Mouse (Mus musculus) T-helper 2 cell (primary cell): ENCODE data around the gene Polr3h.
"Not testable (repeated sequence)": the region's sequence is repeated elsewhere in the genome, so short reads cannot be mapped to it uniquely, and the experiment has no call there.

Experiments
- in situ Hi-C: fragments of 300-600 bp; cut with MboI, MseI; formaldehyde crosslinking; loops from one replicate; pipeline ENCODE4 v1.15.1; 2025; ENCODE audit warnings: high pct_unique_total_duplicates

Polr3h gene

DNA sequence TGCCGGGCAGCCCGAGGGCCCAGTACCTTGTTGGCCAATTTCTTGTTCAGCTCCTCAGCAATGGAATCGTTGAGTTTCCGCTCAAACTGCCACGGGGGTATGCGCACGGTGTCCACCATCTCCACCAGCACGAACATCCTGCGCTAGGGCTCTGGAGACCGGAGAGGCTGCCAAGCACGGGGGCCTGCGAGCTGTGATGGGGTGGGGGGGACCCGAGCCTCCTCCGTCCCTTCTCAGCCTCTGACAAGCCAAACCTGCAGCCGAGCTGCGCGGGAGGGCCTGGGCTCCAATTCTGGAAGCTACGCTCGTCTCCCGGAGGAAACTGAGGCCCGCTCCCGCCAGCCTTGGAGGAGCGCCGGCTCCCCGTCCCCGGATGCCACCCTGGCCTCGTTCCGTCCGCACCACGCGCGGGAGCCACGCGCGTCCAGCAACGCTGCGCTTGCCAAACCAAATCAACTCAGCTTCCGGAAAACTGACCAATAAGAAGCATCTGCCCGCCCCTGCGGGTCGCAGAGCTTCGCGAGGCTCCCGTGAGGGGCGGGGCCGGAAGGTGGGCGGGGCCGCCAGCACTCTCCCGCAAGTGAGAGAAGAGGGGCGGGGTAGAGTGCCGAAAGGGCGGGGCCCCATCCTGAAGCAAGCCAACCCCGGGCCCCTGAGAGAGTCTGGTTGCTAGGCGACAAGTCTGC is at the start of gene Polr3h:
Polr3h (minus strand) TSS at position 481 of the 686 bp plus-strand sequence.
- in situ Hi-C loops = no loop called here

DNA sequence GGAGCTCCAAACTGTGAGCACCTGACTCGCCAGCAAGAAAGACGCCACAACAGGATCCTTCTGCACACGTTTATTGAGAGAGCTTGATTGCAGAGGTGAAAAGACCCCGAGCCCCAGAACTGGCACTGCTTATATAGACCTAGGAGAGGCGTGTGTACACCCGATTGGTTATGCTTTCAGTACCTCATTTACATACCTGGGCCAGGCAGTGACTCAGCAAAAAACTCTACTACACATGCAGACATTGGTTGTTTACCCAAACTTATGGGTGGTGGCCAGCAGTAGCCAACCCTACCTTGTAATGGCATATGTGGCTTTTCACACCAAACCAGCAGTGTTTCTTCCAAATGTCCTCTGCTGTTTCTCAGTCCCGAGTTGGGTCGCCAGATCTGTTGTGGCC is 49.1 kb upstream of the Polr3h start:
- in situ Hi-C loops = not testable (repeated sequence)

DNA sequence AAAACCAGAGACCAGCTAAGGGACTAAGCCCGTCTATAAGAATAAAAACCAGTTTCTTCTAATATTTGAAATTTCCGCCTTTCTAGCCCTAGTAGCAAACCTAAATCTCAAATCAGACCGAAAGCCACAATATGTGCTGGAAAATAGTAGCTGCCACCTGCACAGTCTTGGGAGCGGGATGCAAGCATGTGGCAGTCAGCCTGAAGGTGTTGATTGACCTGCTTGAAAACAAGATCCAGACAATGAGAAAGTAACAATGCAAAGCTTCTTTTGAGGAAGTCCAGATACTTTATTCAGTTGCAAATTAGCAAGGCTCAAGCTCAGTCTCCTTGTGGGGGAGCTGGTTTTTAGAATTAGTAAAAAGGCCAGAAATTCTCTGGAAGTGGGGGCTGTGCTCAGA is 44.5 kb upstream of the Polr3h start:
- in situ Hi-C loops = not testable (repeated sequence)

DNA sequence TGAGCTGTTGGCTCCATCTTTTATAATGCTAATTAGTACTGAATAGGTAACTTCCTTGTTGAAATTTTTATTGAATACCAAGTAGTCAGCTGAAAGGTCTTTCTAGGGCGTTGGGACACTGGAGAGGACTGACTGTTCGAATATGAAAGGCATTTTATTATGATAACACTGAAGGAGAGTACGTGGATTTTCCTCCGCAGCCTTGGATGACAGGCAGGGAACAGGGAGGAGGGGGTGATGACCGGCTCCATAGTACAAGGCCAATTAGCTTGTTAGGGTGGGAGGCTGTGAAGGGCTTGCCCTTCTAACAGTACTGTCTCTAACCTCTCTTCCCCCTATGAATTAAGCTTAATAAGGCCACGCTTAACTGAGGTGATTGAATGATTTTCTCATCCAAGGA is 43.6 kb upstream of the Polr3h start:
- in situ Hi-C loops = not testable (repeated sequence)

DNA sequence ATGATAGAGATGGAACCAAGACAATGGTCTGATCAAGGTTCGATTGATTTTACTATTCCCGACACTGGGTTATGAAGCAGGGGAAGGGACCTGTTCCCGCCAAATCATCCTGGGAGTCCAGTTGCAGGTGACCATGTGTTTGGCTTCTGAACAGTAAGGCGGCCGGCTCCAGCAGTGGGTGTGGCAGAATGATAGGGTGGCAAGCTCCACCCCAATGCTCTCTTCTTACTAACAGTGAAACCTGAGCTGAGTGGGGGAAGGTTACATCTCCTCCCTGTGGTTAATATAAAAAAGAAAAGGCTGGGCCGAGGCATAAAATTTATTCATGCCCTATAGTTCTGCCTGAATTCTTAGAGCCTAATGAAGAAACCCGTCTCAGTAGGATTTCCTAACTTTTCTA is 43.1 kb upstream of the Polr3h start:
- in situ Hi-C loops = no loop called here

DNA sequence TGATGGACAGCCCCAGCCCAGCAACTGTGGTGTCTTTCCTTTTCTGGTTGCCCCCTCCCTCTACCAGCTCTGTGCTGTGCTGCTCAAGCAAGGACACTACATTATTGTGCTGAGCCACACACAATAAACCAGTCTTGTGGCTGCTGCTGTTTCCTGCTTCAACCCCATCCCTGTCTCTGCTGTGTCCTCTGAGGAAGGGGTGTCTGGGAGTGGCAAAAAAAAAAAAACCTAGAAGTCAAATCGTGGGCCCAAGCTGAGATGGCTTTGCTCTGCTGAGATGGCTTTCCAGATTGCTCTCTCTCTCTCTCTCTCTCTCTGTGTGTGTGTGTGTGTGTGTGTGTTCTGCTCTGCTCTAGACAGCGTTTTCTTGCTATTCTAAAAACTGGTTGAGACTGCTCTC is 42.4 kb upstream of the Polr3h start:
- in situ Hi-C loops = no loop called here

DNA sequence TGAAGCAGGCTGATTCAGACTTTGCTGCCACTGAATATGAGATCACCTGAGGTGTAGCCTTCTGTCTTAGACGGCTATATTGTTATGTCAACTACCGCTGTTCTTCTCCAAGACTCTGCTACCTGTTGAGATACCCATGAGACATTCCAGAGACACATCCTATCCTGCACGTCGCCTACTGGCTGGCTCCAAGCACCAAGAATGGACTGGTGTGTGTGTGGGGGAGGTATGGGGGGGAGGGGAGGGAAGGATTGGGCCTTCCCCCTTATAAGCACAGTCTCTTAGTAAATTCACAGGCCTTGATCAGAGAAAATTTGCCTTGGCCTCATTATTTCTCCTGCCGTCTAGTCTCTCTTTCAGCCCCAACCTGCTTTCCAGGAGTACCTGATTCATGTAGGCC is 41.8 kb upstream of the Polr3h start:
- in situ Hi-C loops = no loop called here

DNA sequence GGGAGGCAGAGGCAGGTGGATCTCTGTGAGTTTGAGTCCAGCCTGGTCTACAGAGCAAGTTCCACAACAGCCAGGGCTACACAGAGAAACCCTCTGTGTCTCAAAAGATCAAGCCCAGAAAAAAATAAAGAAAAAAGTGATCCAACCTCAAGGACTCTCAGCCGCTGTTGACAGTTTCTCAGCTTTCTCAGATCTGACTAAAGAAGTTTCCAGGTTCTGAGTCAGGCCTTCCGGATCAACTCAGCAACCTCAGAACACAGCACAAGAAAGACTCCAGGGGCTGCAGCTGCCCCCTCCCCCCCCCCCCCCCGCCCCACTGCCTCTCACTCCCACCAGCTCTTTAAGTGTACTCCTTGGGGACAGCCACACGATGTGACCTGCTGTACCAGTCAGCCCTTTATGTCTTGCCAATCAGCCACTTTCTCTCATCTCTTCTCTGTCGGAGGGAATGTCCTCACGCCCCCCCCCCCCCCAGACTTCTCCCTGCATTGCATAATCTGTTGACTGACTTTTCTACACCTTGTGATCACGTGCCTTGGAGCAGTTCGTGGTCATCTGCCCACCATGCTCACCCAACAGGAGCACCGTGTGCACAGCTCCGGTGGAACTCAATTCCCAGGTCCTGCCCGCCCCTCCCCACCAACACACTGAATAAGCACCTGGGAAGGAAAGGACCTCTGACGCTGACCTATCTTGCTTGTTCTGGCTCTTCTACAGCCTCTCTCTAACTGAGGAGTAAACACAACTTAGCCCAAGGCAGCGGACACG is 40.2 kb upstream of the Polr3h start:
- in situ Hi-C loops = no loop called here

DNA sequence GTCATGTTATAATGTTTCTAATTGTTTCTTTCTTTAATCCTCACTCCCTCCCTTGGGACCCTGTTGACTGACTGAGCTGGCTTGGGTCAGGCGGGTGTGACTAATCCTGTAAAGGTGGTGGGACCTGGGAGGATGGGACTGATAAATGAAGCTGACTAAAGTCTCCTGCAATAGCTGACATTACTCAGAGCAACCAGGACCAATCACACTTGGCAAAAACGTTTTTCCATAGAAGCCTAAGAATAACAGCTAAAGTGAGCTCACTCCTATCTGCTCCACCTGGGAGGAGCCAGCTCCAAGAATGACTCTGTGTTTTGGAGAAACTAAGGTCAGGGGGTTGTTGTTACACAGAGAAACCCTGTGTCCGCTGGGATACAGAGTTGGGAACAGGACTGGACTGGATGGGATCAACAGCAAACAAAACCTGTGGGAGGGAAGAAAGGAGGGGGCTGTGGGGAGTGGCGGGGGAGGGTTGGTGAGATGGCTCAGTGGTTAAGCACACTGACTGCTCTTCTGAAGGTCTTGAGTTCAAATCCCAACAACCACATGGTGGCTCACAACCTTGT is 39.0 kb upstream of the Polr3h start:
- in situ Hi-C loops = no loop called here

DNA sequence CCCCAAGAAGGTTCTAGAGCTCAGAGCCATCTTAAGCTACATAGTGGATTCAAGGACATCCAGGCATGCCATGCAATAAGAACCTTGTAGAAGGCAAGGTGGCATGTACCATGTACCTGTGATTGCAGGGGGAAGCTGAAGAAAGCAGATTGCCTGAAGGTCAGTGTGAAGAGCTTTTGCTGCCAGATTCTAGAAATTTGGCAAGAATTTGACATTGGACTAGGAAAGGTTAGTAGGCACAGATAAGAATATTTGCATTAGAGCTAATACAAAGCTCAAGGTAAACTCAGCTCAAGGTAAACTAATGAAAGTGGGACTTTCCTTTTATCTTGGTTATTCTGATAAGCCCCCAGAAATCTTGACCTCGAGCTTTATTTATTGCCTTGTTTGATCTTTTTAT is 38.2 kb upstream of the Polr3h start:
- in situ Hi-C loops = no loop called here

DNA sequence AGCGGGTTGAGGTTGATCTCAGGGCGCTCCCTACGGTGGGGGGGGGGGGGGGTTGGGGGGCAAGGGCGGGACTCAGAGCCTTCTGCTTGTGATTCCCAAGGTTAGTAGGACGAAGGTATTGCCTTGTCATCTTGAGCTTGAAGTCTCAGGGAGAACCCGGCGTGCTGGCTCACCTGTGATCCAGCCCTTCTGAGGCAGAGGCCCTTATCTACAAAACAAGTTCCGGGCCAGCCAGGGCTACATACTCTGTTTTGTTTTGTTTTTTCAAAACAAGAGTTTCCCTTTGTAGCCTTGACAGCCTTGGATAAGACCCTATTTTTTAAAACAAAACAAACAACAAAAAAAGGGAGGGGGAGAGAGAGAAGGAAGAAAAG is 35.0 kb upstream of the Polr3h start:
- in situ Hi-C loops = no loop called here

DNA sequence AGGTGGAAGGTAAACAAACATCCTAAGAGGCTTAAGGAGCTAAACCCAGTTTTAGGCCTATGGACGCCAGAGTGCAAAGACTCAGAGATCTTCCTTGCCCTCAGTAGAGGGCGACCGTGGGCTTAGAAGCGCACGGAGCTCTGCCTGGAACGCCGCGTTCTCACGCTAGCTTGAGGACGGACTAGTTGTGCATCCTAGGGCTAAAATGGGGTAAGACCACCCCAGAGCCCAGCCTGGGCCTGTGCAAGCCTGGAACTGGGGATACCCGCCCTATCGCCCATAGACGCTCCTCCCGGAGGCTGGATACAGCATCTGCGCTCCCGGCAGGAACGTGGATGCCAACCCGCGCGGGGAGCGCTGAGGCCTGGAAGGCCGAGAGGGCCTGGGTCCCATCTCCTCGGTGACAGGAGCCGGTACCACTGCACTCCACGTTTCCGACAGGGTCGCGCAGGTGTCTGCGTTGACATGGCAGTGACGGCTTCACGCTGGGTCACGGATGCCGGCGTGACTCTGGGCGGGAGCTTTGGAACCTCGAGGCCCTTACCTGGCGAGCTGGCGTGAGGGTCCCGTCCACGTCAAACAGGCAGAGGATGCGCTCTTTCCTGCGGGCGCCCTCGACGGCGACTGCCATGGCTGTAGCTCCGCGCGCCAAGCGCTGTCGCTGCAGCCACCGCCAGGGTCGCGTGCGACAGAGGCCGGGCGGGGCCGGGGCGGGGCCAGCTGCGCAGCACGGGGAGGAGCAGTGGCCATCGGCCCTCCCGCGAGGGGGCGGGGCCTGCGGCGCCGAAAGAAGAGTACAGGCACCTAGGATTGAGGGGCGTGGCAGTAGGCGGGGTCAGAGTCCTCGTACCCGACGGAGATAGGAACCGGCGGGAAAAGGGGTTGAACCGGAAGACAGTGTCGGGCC is 34.4 kb upstream of the Polr3h start, which contains the start of gene Pmm1:
Pmm1 (minus strand) TSS at position 760 of the 907 bp plus-strand sequence.
- in situ Hi-C loops = no loop called here

DNA sequence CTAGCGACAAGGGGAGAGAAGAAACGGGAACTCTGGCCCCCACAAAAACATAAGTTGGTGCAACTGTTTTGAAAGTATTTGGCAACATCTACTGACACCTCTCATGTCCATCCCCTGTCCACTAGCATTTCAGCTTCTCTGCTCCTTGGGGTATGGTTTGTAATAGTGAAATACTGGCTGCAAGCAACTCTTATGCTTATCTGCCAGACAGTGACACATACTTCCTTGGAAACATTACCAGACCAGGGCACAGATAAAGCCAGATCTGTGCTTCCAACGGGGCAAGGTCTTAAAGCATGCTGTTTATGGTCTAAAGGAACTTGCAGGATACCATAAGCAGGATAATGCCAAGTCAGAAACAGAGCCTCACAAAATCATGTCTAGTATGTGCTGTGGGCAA is 32.9 kb upstream of the Polr3h start:
- in situ Hi-C loops = no loop called here

DNA sequence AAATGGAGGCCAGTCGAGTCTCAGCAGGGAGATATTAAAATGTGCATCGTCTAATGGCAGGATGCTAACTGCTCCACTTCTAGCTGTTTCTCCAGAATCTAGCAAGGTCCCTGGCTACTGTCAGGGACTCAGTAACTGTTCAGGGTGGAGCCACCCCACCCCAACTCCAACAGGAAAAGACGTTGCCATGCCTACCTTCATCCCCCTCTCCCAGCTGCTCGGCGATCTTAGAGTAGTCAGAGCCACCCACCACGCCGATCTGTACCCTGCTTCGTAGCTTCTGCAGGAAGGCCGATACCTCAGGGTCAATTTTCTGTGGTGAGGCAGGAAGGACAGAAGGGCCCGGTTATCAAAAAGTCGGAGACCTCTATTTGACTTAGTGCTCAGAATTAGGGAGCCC is 31.6 kb upstream of the Polr3h start:
- in situ Hi-C loops = no loop called here

DNA sequence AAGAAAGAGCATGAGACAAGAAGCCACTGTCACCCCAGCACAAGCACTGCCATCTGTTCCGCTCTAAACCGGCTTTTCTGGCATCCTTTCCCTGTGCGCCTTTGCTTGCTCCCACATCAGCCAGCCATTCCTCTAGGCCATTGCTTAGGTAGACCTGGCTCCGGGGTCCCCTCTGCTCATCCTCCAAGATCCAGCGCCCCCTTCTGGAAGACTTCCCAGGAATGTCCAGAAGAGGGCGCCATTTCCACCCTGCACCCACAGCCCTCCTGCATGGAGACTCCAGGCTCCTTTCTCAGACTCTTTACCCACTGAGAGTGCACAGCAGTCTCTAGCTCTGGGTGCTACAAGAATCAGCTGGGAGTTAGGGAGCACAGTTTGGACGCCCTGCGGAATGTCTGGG is 30.4 kb upstream of the Polr3h start:
- in situ Hi-C loops = no loop called here

DNA sequence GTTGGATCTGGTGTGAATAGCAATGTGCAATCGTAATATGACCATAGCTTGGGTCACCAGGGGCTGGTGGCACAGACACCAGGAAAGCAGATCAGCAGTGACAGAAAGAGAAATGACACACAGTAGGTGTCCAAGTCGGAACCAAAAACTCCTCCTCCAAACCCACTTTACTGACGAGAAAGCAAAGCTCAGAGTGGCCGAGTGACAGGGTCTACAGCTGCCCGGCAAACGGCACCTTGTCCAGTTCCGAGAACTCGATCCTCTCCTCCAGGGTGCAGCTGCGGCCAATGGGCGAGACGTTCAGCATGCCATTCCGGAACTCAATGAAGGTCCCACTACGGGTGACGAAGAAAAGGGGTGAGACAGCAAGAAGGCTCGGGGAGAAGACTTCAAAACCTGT is 29.4 kb upstream of the Polr3h start:
- in situ Hi-C loops = no loop called here

DNA sequence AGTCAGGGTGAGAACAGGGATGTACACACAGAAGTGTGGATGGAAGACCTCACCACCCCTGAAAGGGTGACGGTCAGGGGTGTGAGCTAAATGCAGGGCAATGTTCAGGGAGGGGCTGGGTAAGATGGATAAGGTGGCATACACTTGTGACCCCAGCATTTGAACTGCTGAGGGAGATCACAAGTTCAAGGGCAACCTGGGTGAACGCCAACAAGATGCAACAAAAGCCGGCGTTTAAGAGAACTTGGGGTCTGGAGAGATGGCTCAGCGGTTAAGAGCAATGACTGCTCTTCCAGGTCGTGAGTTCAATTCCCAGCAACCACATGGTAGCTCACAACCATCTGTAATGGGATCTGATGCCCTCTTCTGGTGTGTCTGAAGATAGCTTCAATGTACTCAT is 28.7 kb upstream of the Polr3h start:
- in situ Hi-C loops = loop anchor here (5.0 kb wide), 1 partner anchor 38 kb away; no protein-coding TSS in a partner anchor

DNA sequence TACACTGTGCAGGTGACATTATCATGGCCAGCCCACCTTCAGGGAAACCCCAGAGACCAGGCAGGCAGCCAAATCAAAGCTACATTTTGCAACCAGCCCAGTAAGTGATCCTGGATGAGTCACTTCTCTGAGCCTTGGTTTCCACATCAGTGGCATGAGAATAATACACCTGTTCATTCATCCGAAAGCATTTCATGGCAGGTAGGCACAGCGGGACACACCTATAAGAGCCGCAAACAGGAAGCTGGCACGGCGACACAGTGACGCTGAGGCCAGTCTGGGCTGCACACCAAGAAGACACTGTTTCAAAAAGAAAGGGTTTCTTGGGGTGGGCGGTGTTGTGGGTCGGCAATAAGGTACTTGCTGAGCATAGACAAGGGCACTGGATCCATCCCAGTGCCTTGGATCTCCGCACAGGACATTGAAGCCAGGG is 28.1 kb upstream of the Polr3h start:
- in situ Hi-C loops = loop anchor here (5.0 kb wide), 1 partner anchor 38 kb away; no protein-coding TSS in a partner anchor

DNA sequence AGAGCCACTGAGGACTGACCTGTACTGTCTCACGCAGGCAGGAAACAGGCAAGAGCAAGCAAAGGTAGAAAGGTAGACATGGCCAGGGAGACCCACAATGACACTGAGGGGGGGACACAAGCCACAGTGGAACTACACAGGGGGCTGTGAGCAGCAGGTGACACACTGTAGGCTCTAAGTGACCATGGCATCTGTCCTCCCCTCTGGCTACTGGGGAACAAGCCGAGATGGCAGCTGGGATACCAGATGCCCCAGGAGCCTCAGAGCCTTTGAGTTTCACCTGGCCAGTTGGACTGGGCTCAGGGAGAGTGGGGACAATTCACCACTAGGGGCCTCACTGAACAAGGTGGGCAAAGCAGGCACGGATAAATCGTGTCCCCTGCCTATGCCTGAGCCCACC is 26.3 kb upstream of the Polr3h start:
- in situ Hi-C loops = loop anchor here (5.0 kb wide), 1 partner anchor 40 kb away; no protein-coding TSS in a partner anchor

DNA sequence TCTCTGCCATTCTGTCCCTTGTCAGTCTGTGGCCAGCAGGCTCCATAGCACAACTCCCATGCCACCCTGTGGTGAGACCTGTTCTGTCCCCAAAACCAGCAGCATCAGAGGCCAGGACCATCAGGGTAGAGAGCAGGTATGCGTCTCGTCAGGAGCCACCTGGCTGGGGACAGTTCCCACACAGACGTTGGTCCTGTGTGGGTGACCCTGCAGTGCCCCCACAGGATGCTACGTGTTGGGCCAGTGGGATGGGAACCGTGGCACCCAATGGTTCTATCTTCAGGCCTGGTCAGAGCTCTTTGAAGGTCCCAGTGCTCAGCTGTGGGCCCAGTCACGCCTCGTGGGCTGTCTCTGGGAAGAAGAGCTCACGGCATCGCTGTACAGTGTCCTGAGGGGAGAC is 25.1 kb upstream of the Polr3h start:
- in situ Hi-C loops = loop anchor here (5.0 kb wide), 1 partner anchor 41 kb away; no protein-coding TSS in a partner anchor

DNA sequence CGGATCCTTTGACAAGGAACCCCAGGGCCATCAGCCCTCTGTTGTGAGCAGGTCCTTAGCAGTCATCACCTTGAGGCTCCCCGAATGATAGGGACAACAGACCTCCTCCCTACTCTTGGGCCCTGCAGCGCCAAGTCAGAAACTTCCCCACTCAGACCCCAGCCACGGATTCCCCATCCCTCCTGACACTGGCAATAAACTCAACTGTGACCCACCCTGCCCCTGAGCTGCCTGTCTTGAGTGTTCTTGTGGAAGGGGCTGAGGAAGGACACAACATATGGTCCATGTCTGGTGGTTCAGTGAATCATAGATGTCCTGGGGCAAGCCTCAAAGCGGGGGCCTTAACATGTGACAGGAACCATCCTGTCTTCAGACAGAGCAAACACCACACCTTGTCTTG is 24.7 kb upstream of the Polr3h start:
- in situ Hi-C loops = loop anchor here (5.0 kb wide), 1 partner anchor 42 kb away; no protein-coding TSS in a partner anchor
